Mouse (Mus musculus) granulocyte monocyte progenitor cell, adult 5-6 weeks (primary cell): ENCODE results near the gene Csrp1. TPM values are rescaled to one million over a fixed set of nuclear protein-coding genes. Genes with fewer than 3 reads are reported as not detected.
A peak's percentile ranks its signal among the peaks of the same experiment; 100 is the strongest.

Source experiments
- ATAC-seq: replicated peaks from 2 replicates; pipeline ENCODE4 v1.8.0; 2016; ENCODE audit warnings: mild to moderate bottlenecking, moderate TSS enrichment, inconsistent platforms; ENCODE audit not compliant: poor library complexity, severe bottlenecking
- total RNA-seq, 2 experiments: library from RNA; stranded (forward) in 1 of 2; stranded (reverse) in 1 of 2; fragments of 200-712, 200-1000 nt in 1 of 2; fragments of >200 nt in 1 of 2; fragmentation: Nextera tagmentation in 1 of 2; gene quantifications; 2 replicates each; pipeline ENCODE4 v1.2.3; 2014 to 2017

Csrp1 gene
- total RNA-seq, 2 experiments from 2014 or later, result 135 to 138 TPM

GRCm38 (mm10) chr1:135697462-135697861 lies 22.4 kb upstream of the Csrp1 start:
- no peak for ATAC-seq

DNA sequence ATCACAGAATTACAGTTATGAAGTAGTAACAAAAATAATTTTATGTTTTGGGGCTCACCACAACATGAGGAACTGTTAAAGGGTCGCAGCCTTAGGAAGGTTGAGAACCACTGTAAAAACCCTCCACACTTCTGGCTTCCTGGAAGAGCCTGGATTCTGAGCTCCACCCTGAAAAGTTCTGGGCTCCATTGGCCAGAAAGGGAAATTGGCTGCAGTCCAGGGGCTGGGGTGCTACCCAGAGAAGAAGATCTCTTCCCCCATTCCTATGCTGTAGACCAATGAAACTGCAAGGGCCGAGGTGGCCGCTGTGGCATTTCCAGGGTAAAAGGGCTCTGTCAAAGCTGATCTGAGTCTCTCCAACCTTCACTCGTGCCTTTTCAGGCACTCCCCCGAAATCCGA lies 21.8 kb upstream of the Csrp1 start:
- ATAC-seq, result no peak

GRCm38 (mm10) chr1:135698451-135698921 lies 21.4 kb upstream of the Csrp1 start:
- no peak for ATAC-seq

- ATAC-seq, result peak; percentile 71
These were observed 20.7 kb upstream of the Csrp1 start for GRCm38 (mm10) chr1:135698996-135699705.

GRCm38 (mm10) chr1:135699892-135700291 lies 20.0 kb upstream of the Csrp1 start:
- ATAC-seq, result no peak

- peak; percentile 63 for ATAC-seq
These were observed 19.3 kb upstream of the Csrp1 start for GRCm38 (mm10) chr1:135700605-135701004.

DNA sequence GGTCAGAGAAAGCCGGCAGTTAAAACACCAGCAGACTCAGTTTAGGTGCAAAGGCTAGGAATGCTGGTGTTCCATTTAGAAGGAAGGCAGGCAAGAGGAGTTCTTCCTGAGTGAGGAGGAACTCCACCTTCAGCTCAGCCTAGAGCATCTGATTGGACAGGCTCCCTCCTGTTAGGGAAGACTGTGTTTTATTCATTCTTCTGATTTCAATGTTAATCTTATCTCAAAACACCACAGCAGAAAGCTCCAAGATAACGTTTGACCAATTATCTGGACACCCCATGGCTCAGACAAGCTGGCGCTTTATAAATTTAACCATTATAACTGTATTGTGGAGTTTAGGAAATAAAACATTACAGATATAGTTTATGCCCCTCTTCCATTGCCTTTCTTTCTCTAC lies 18.5 kb upstream of the Csrp1 start:
- no peak for ATAC-seq

DNA sequence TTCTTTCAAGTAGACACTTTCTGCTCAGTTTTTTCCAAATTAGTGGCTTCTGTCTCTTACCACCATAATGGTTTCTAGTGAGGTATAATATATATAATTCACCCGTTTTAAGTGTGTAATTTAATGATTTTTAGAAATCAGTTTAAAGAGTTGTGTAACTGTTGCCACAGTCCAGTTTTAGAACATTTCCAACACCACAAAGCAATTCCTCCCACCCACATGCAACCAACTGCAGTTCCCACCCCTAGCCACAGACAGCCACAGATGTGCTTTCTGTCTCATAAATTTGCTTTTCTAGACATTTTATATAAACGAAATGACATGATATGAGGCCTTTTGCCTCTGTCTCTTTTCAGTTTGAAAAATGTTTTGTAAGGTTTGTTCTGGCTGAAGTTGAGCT lies 17.1 kb upstream of the Csrp1 start:
- peak; percentile 45 for ATAC-seq

- no peak for ATAC-seq
These were observed 15.5 kb upstream of the Csrp1 start for GRCm38 (mm10) chr1:135704317-135704821.

DNA sequence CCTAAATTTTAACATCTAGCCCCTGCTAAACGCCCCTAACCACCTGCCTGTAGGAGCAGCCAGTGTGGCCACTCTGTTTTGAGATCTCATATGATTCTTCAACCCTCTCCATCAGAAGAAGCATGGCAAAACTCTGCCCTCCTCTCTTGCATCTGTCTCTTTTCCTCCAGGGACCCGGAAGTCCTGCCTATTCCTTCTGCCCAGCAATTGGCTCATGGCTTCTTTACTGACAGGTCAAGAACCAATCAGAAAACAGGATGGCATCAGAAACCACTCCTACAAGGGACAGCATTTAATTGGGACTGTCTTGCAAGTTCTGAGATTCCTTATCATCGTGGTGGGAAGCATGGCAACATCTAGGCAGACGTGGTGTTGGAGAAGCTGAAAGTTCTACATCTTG lies 11.5 kb upstream of the Csrp1 start:
- no peak for ATAC-seq

- peak; percentile 68 for ATAC-seq
These were observed 8.7 kb upstream of the Csrp1 start for GRCm38 (mm10) chr1:135711126-135711525.

GRCm38 (mm10) chr1:135714028-135714815 lies 5.6 kb upstream of the Csrp1 start:
- peak; percentile 87 for ATAC-seq

DNA sequence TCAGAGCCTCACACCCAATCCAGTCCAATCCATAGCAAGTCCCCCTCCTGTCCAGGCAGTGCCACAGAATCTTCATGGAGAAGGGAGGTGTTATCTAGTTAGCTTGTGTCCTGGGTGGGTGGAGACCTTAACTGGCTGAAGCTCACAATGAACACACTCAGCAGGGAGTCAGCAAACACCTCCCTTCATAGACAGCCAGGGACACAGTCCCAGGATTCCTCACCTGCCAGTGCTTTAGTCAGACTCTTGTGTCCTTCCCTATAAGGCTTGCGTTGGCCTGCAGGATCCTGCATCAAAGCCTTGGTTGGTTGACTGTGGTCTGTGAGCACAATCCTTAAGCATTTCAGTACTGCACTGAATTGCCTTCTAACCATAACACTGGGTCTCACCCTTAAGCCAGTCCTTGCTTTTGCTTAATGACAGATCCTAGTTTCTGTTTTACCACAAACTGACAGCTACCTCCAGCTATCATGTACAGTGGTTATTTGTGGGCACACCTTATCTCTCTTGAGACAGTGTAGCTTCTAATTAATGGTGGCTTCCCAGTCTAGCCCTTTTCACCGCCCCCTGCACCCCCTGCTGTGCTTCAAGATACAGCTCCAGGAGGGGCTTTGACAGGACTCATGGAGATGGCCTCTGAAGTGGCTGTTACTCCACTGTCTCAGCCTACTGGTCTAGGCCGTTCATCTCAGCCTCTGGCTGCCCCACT lies 4.8 kb upstream of the Csrp1 start:
- peak; percentile 15; the same call in 1 of the 2 replicates for ATAC-seq

- ATAC-seq, result peak; percentile 75
These were observed 375 bp upstream of the Csrp1 start for GRCm38 (mm10) chr1:135719486-135719885.

GRCm38 (mm10) chr1:135723016-135723415 lies 3.2 kb downstream of the Csrp1 start:
- no peak for ATAC-seq

GRCm38 (mm10) chr1:135724134-135724533 lies 4.3 kb downstream of the Csrp1 start:
- ATAC-seq, result no peak

GRCm38 (mm10) chr1:135725324-135725723 lies 5.5 kb downstream of the Csrp1 start:
- ATAC-seq, result no peak

GRCm38 (mm10) chr1:135725936-135726335 lies 6.1 kb downstream of the Csrp1 start:
- peak; percentile 38 for ATAC-seq

- ATAC-seq, result peak; percentile 85
These were observed 8.9 kb downstream of the Csrp1 start for GRCm38 (mm10) chr1:135728631-135729366.

DNA sequence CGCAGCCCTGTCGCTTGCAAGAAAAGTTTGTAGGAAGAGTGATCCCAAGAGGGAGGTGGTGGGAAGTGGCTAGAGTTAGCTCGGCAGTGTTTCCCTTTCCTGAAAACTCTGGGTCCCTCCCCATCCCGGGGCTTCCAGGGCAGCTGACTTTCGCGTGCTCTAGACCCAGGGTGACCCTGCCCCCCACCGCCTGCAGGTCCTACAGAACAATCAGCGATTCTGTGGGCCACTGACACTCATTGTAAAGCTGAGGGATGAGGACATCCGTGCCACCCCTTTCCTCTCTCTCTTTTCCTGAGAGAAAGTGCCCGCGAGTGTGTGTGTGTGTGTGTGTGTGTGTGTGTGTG lies 9.5 kb downstream of the Csrp1 start:
- ATAC-seq, result peak; percentile 23
